ENCODE assay signal across 20 mouse cellular contexts in genomic region chr1:89542464-89542863, GRCm38 (mm10).
DNase-seq lines count a peak whose midpoint lies in the region; ATAC-seq and TF ChIP-seq lines count a peak whose summit lies in the region.
"Had no signal": no experiment of that assay in that cellular context is flagged by ENCODE, and none has a peak within 500 bp of the region (broad histone marks: within the 10 kb centered on the region; RNA-seq: fewer than 3 reads in every experiment).

No protein-coding gene starts in this region.

- DNase-seq in midbrain, embryonic 10.5 days (ENCODE audit: low spot score), result no peak
- DNase-seq in midbrain, postnatal 0 days (ENCODE audit: low spot score), result no peak
- DNase-seq in hindbrain, embryonic 14.5 days (ENCODE audit: low spot score), result no peak
- DNase-seq in thymus, adult 2 months, result no peak
- DNase-seq in heart, postnatal 10 days, result no peak
- DNase-seq in ovary, postnatal 14 days (ENCODE audit: low spot score), result no peak
- DNase-seq: adrenal gland, postnatal 25 days; cerebellum, adult 9-11 months; gastrocnemius, postnatal 25 days; heart, postnatal 36 days; right cerebral cortex, postnatal 14 days had no signal

- no peaks in the 10 kb centered on the region for H3K36me3 ChIP-seq in midbrain, embryonic 10.5 days
- no peaks in the 10 kb centered on the region for H3K36me3 ChIP-seq in midbrain, postnatal 0 days (ENCODE audit: insufficient read depth, low read length)
- H3K36me3 ChIP-seq in forebrain, embryonic 13.5 days (ENCODE audit: poor library complexity, severe bottlenecking), result no peaks in the 10 kb centered on the region
- H3K36me3 ChIP-seq in hindbrain, embryonic 14.5 days (replicated peaks; ENCODE audit: control insufficient read depth, insufficient read depth), result no peaks in the 10 kb centered on the region
- no peaks in the 10 kb centered on the region for H3K36me3 ChIP-seq in neural tube, embryonic 12.5 days
- no peaks in the 10 kb centered on the region for H3K36me3 ChIP-seq in thymus, adult 2 months (ENCODE audit: control insufficient read depth, insufficient read depth, low read length)
- H3K36me3 ChIP-seq: liver, embryonic 12.5 days; lung, embryonic 15.5 days had no signal

- no peaks in the 10 kb centered on the region for H3K27me3 ChIP-seq in midbrain, embryonic 10.5 days (ENCODE audit: low read depth, poor library complexity, severe bottlenecking)
- no peaks in the 10 kb centered on the region for H3K27me3 ChIP-seq in midbrain, postnatal 0 days (ENCODE audit: insufficient read depth, low read length)
- H3K27me3 ChIP-seq in forebrain, embryonic 13.5 days, result peaks cover 11% of the 10 kb centered on the region; the same call in 1 of the 2 replicates
- H3K27me3 ChIP-seq in hindbrain, embryonic 14.5 days (ENCODE audit: control insufficient read depth, insufficient read depth, low read length), result no peaks in the 10 kb centered on the region
- H3K27me3 ChIP-seq in neural tube, embryonic 12.5 days (replicated peaks), result no peaks in the 10 kb centered on the region
- H3K27me3 ChIP-seq in thymus, adult 2 months (ENCODE audit: control insufficient read depth, insufficient read depth, low read length), result no peaks in the 10 kb centered on the region
- H3K27me3 ChIP-seq: liver, embryonic 12.5 days; lung, embryonic 15.5 days had no signal

- no peak for TF ChIP-seq POLR2A in thymus, adult 2 months (IDR thresholded peaks at IDR 0.05; ENCODE audit: control insufficient read depth, extremely low read depth, insufficient read depth, low read length, poor library complexity)

- H3K9me3 ChIP-seq in midbrain, embryonic 10.5 days (replicated peaks), result no peaks in the 10 kb centered on the region
- H3K9me3 ChIP-seq in midbrain, postnatal 0 days (ENCODE audit: low read length), result no peaks in the 10 kb centered on the region
- H3K9me3 ChIP-seq in forebrain, embryonic 13.5 days (replicated peaks), result no peaks in the 10 kb centered on the region
- no peaks in the 10 kb centered on the region for H3K9me3 ChIP-seq in hindbrain, embryonic 14.5 days (ENCODE audit: control insufficient read depth, low read length)
- no peaks in the 10 kb centered on the region for H3K9me3 ChIP-seq in neural tube, embryonic 12.5 days
- H3K9me3 ChIP-seq: liver, embryonic 12.5 days; lung, embryonic 15.5 days had no signal

- no peak for TF ChIP-seq CTCF in midbrain, postnatal 0 days (IDR thresholded peaks at IDR 0.05)
- TF ChIP-seq CTCF in thymus, adult 2 months (IDR thresholded peaks at IDR 0.05; ENCODE audit: borderline replicate concordance, control insufficient read depth, extremely low read depth, insufficient read depth, low read length, poor library complexity), result no peak

- no peak overlapping the region for H3K4me2 ChIP-seq in midbrain, postnatal 0 days (ENCODE audit: low read depth, low read length, poor library complexity, severe bottlenecking)
- H3K4me2 ChIP-seq in forebrain, embryonic 13.5 days, result no peak overlapping the region
- no peak overlapping the region for H3K4me2 ChIP-seq in hindbrain, embryonic 14.5 days (replicated peaks)
- H3K4me2 ChIP-seq in neural tube, embryonic 12.5 days (replicated peaks), result no peak overlapping the region
- H3K4me2 ChIP-seq: heart, embryonic 11.5 days; liver, embryonic 12.5 days; lung, embryonic 15.5 days had no signal

- H3K9ac ChIP-seq in midbrain, postnatal 0 days (replicated peaks; ENCODE audit: low read length, poor library complexity, severe bottlenecking), result no peak overlapping the region
- no peak overlapping the region for H3K9ac ChIP-seq in forebrain, embryonic 13.5 days
- H3K9ac ChIP-seq in hindbrain, embryonic 14.5 days, result no peak overlapping the region
- no peak overlapping the region for H3K9ac ChIP-seq in neural tube, embryonic 12.5 days
- H3K9ac ChIP-seq: liver, embryonic 12.5 days; lung, embryonic 15.5 days had no signal

- 67% methylated on average over 6 of the region's 6 CpGs for WGBS in midbrain, embryonic 10.5 days
- 39% methylated on average over 6 of the region's 6 CpGs for WGBS in midbrain, postnatal 0 days
- 13% methylated on average over 6 of the region's 6 CpGs for WGBS in forebrain, embryonic 13.5 days
- 32% methylated on average over 6 of the region's 6 CpGs for WGBS in hindbrain, embryonic 14.5 days
- 14% methylated on average over 6 of the region's 6 CpGs for WGBS in neural tube, embryonic 12.5 days
- WGBS in thymus, adult 2 months, result 98% methylated on average over 6 of the region's 6 CpGs

- H3K27ac ChIP-seq in midbrain, embryonic 10.5 days (replicated peaks), result 0 out of 2 replicates have a peak overlapping the region, but pooled peaks have one; percentile 33
- no peak overlapping the region for H3K27ac ChIP-seq in midbrain, postnatal 0 days (ENCODE audit: low read depth, low read length)
- H3K27ac ChIP-seq in forebrain, embryonic 13.5 days, result peak overlapping the region; percentile 19; the same call in 1 of the 2 replicates
- peak overlapping the region; percentile 81 for H3K27ac ChIP-seq in hindbrain, embryonic 14.5 days
- peak overlapping the region; percentile 23; the same call in 1 of the 2 replicates for H3K27ac ChIP-seq in neural tube, embryonic 12.5 days
- no peak overlapping the region for H3K27ac ChIP-seq in thymus, adult 2 months (ENCODE audit: control insufficient read depth, insufficient read depth, low read length)
- H3K27ac ChIP-seq: left cerebral cortex, adult 2 months; liver, embryonic 12.5 days; lung, embryonic 15.5 days; macrophage had no signal

- intact Hi-C loops in heart, postnatal 10 days (cut with DNase I), result no loop called here

- ATAC-seq in midbrain, postnatal 0 days (ENCODE audit: low FRiP score), result no peak
- ATAC-seq in forebrain, embryonic 13.5 days, result peak; percentile 80
- peak; percentile 63 for ATAC-seq in hindbrain, embryonic 14.5 days (ENCODE audit: low FRiP score)
- ATAC-seq in neural tube, embryonic 12.5 days (ENCODE audit: low FRiP score, low read depth), result peak; percentile 59; the same call in 1 of the 2 replicates
- ATAC-seq: activated CD4-positive, CD25-positive, alpha-beta regulatory T cell, adult 4 months; intestine, embryonic 16.5 days; liver, embryonic 12.5 days had no signal

- no peak overlapping the region for H3K4me3 ChIP-seq in midbrain, embryonic 10.5 days
- H3K4me3 ChIP-seq in midbrain, postnatal 0 days (ENCODE audit: low read depth, low read length), result no peak overlapping the region
- no peak overlapping the region for H3K4me3 ChIP-seq in forebrain, embryonic 13.5 days
- no peak overlapping the region for H3K4me3 ChIP-seq in hindbrain, embryonic 14.5 days (replicated peaks; ENCODE audit: low read length)
- H3K4me3 ChIP-seq in neural tube, embryonic 12.5 days, result no peak overlapping the region
- no peak overlapping the region for H3K4me3 ChIP-seq in thymus, adult 2 months (ENCODE audit: control insufficient read depth, insufficient read depth, low read length)
- H3K4me3 ChIP-seq: left cerebral cortex, adult 2 months; liver, embryonic 12.5 days; lung, embryonic 15.5 days had no signal

- H3K4me1 ChIP-seq in midbrain, embryonic 10.5 days, result peaks cover 44% of the 10 kb centered on the region
- H3K4me1 ChIP-seq in midbrain, postnatal 0 days (ENCODE audit: insufficient read depth, low read length), result peaks cover 3% of the 10 kb centered on the region
- H3K4me1 ChIP-seq in forebrain, embryonic 13.5 days, result peaks cover 45% of the 10 kb centered on the region
- peaks cover 40% of the 10 kb centered on the region for H3K4me1 ChIP-seq in hindbrain, embryonic 14.5 days (replicated peaks; ENCODE audit: control insufficient read depth, insufficient read depth, low read length)
- peaks cover 70% of the 10 kb centered on the region for H3K4me1 ChIP-seq in neural tube, embryonic 12.5 days
- no peaks in the 10 kb centered on the region for H3K4me1 ChIP-seq in thymus, adult 2 months (replicated peaks; ENCODE audit: control insufficient read depth, insufficient read depth, low read length)

Comparison
In these comparisons a context has a peak if more than half of its experiments do, and no peak if none do; other contexts are left out.
1. H3K27ac ChIP-seq: peak in midbrain, embryonic 10.5 days (single experiment), forebrain, embryonic 13.5 days (single experiment), hindbrain, embryonic 14.5 days (single experiment) and neural tube, embryonic 12.5 days (single experiment); none in midbrain, postnatal 0 days (single experiment) and thymus, adult 2 months (single experiment).